Mouse (Mus musculus) Muller cell, postnatal 12 days (primary cell): ENCODE measurements at regions not wholly inside any gene's neighbourhood (a gene's known extent, or its start where the extent isn't known, plus 50 kb on each side); places are given as distances from the start of the nearest gene placed in this dataset.

Source experiments
- DNase-seq: peaks from one replicate; pipeline ENCODE4 v3.0.0-alpha.2; 2015; ENCODE audit errors: inconsistent ontology term

- peak; percentile 85 for DNase-seq
Observed at GRCm38 (mm10) chr3:62730987-62731386, 126.0 kb upstream of the Gpr149 start.

- DNase-seq, result no peak
Observed at GRCm38 (mm10) chr3:62725947-62726346, 121.0 kb upstream of the Gpr149 start.

GRCm38 (mm10) chr3:62716849-62717248 is 111.9 kb upstream of the Gpr149 start:
- DNase-seq, result no peak

- no peak for DNase-seq
Observed at GRCm38 (mm10) chr3:62715311-62715971, 110.5 kb upstream of the Gpr149 start.
